Mouse (Mus musculus) erythroblast, embryonic 14.5 days (primary cell): Measurements from ENCODE around the gene Zbtb4.

ENCODE experiments used
- GATA1 ChIP-seq: IDR thresholded peaks from 2 replicates; pipeline ENCODE4 v1.6.1; 2012; ENCODE audit warnings: low read length, inconsistent platforms, mixed read lengths
- TAL1 ChIP-seq: IDR thresholded peaks from 3 replicates; pipeline ENCODE4 v1.6.1; 2012; ENCODE audit warnings: low read length, inconsistent platforms, mixed read lengths

DNA sequence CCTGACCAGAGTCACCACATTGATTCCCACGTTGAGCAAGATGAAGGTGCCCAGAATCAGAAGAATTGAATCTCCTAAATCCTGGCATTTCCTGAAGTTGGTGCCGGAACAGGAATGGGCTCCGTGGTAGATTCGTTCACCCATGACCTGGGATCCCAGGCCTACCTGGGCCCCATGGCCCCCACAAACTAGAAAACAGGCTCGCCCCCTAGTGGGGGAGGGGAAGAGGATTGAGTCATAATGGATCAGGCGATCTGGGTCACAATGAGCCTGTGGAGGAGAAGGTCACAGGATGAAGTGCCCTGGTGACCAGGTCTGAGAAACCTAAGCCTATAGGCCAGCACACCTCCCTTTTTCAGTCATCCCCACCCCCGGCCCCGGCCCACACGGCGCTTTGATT lies 49.4 kb downstream of the Zbtb4 start, which contains the start of gene Gm39566:
- TF ChIP-seq TAL1 (no peak), GATA1 (no peak)
